Mouse (Mus musculus): ENCODE results near the gene Ndufb8.

GRCm38 (mm10) chr19:44514521-44515451, 40.5 kb downstream of the Ndufb8 start:
- no peak for TF ChIP-seq CTCF (IDR thresholded peaks at IDR 0.05; ENCODE audit: borderline replicate concordance, insufficient read depth, low read length)
- no peak for TF ChIP-seq POLR2A (IDR thresholded peaks at IDR 0.05; ENCODE audit: low read depth, low read length)
